Mouse (Mus musculus): ENCODE results near the gene Ankdd1a. TPM values are rescaled to one million over a fixed set of nuclear protein-coding genes. Genes with fewer than 3 reads are reported as not detected.
A peak's percentile ranks its signal among the peaks of the same experiment; 100 is the strongest.

The Ankdd1a gene
- polyA plus RNA-seq, 1 experiment from 2014 or later = 0.13 TPM

GRCm38 (mm10) chr9:65502721-65503505 is 17.1 kb downstream of the Ankdd1a start:
- Histone ChIP-seq H3K4me3 (ENCODE audit: inconsistent target) (no peak overlapping the region), H3K79me2 (ENCODE audit: inconsistent target) (no peaks in the 10 kb centered on the region), H3K27ac (no peak overlapping the region), H3K36me3 (ENCODE audit: inconsistent target) (no peaks in the 10 kb centered on the region)
- 87% methylated on average over 20 of the region's 21 CpGs for WGBS (ENCODE audit: missing documents)

GRCm38 (mm10) chr9:65502146-65502545 is 17.8 kb downstream of the Ankdd1a start:
- Histone ChIP-seq H3K4me3 (ENCODE audit: inconsistent target) (no peak overlapping the region), H3K27ac (no peak overlapping the region), H3K36me3 (ENCODE audit: inconsistent target) (no peaks in the 10 kb centered on the region), H3K79me2 (ENCODE audit: inconsistent target) (no peaks in the 10 kb centered on the region)
- WGBS (ENCODE audit: missing documents) = 59% methylated on average over 8 of the region's 8 CpGs

GRCm38 (mm10) chr9:65492851-65493250 is 27.1 kb downstream of the Ankdd1a start:
- 0 out of 2 replicates have a peak, but pooled peaks cover 6% of the 10 kb centered on the region for H3K36me3 ChIP-seq (ENCODE audit: inconsistent target)
- no peak overlapping the region for H3K4me3 ChIP-seq (ENCODE audit: inconsistent target)
- H3K79me2 ChIP-seq (ENCODE audit: inconsistent target) = no peaks in the 10 kb centered on the region
- WGBS (ENCODE audit: missing documents) = 42% methylated on average over 4 of the region's 4 CpGs
- H3K27ac ChIP-seq = peak overlapping the region; percentile 29

- WGBS (ENCODE audit: missing documents) = 70% methylated on average over 2 of the region's 2 CpGs
- Histone ChIP-seq H3K36me3 (ENCODE audit: inconsistent target) (peaks cover 11% of the 10 kb centered on the region), H3K4me3 (ENCODE audit: inconsistent target) (no peak overlapping the region), H3K79me2 (ENCODE audit: inconsistent target) (no peaks in the 10 kb centered on the region), H3K27ac (peak overlapping the region; percentile 29)
Observed at GRCm38 (mm10) chr9:65492351-65492750, 27.6 kb downstream of the Ankdd1a start.

- Histone ChIP-seq H3K36me3 (ENCODE audit: inconsistent target) (peaks cover 20% of the 10 kb centered on the region), H3K79me2 (ENCODE audit: inconsistent target) (no peaks in the 10 kb centered on the region), H3K4me3 (ENCODE audit: inconsistent target) (no peak overlapping the region), H3K27ac (no peak overlapping the region)
- 90% methylated on average over 3 of the region's 3 CpGs for WGBS (ENCODE audit: missing documents)
Observed at GRCm38 (mm10) chr9:65491476-65491875, 28.5 kb downstream of the Ankdd1a start.

- no peak overlapping the region for H3K4me3 ChIP-seq (ENCODE audit: inconsistent target)
- no peak overlapping the region for H3K27ac ChIP-seq
- WGBS (ENCODE audit: missing documents) = 93% methylated on average over 5 of the region's 5 CpGs
- H3K36me3 ChIP-seq (ENCODE audit: inconsistent target) = peaks cover 98% of the 10 kb centered on the region
- no peaks in the 10 kb centered on the region for H3K79me2 ChIP-seq (ENCODE audit: inconsistent target)
Observed at GRCm38 (mm10) chr9:65480071-65480470, 39.9 kb downstream of the Ankdd1a start.

GRCm38 (mm10) chr9:65479158-65479557 is 40.8 kb downstream of the Ankdd1a start:
- Histone ChIP-seq H3K27ac (no peak overlapping the region), H3K36me3 (ENCODE audit: inconsistent target) (peaks cover 98% of the 10 kb centered on the region), H3K4me3 (ENCODE audit: inconsistent target) (no peak overlapping the region), H3K79me2 (ENCODE audit: inconsistent target) (no peaks in the 10 kb centered on the region)
- 99% methylated on average over 8 of the region's 8 CpGs for WGBS (ENCODE audit: missing documents)

GRCm38 (mm10) chr9:65472769-65473168 is 47.2 kb downstream of the Ankdd1a start:
- Histone ChIP-seq H3K79me2 (ENCODE audit: inconsistent target) (peaks cover 2% of the 10 kb centered on the region; the same call in 1 of the 2 replicates), H3K4me3 (ENCODE audit: inconsistent target) (no peak overlapping the region), H3K36me3 (ENCODE audit: inconsistent target) (peaks cover 85% of the 10 kb centered on the region), H3K27ac (no peak overlapping the region)
- 54% methylated on average over 4 of the region's 4 CpGs for WGBS (ENCODE audit: missing documents)

- Histone ChIP-seq H3K36me3 (ENCODE audit: inconsistent target) (peaks cover 57% of the 10 kb centered on the region), H3K27ac (no peak overlapping the region), H3K79me2 (ENCODE audit: inconsistent target) (peaks cover 49% of the 10 kb centered on the region), H3K4me3 (ENCODE audit: inconsistent target) (no peak overlapping the region)
- 87% methylated on average over 11 of the region's 11 CpGs for WGBS (ENCODE audit: missing documents)
Observed at GRCm38 (mm10) chr9:65467686-65468085, 52.3 kb downstream of the Ankdd1a start.

- WGBS (ENCODE audit: missing documents) = 93% methylated on average over 2 of the region's 2 CpGs
- H3K79me2 ChIP-seq (ENCODE audit: inconsistent target) = peaks cover 66% of the 10 kb centered on the region
- H3K4me3 ChIP-seq (ENCODE audit: inconsistent target) = no peak overlapping the region
- peaks cover 38% of the 10 kb centered on the region for H3K36me3 ChIP-seq (ENCODE audit: inconsistent target)
- H3K27ac ChIP-seq = no peak overlapping the region
Observed at GRCm38 (mm10) chr9:65465241-65465640, 54.8 kb downstream of the Ankdd1a start.

GRCm38 (mm10) chr9:65464161-65464560 is 55.8 kb downstream of the Ankdd1a start:
- Histone ChIP-seq H3K79me2 (ENCODE audit: inconsistent target) (peaks cover 66% of the 10 kb centered on the region), H3K27ac (no peak overlapping the region), H3K4me3 (ENCODE audit: inconsistent target) (no peak overlapping the region), H3K36me3 (ENCODE audit: inconsistent target) (peaks cover 27% of the 10 kb centered on the region)
- 51% methylated on average over 6 of the region's 6 CpGs for WGBS (ENCODE audit: missing documents)

- 82% methylated on average over 5 of the region's 5 CpGs for WGBS (ENCODE audit: missing documents)
- Histone ChIP-seq H3K4me3 (ENCODE audit: inconsistent target) (no peak overlapping the region), H3K79me2 (ENCODE audit: inconsistent target) (peaks cover 62% of the 10 kb centered on the region), H3K27ac (no peak overlapping the region), H3K36me3 (ENCODE audit: inconsistent target) (peaks cover 21% of the 10 kb centered on the region)
Observed at GRCm38 (mm10) chr9:65462544-65462943, 57.4 kb downstream of the Ankdd1a start.

- WGBS (ENCODE audit: missing documents) = under 1% methylated on average over 53 of the region's 53 CpGs
- peak within 1 kb of the TSS; percentile 82 for H3K4me3 ChIP-seq (ENCODE audit: inconsistent target)
- peaks cover 49% of the 10 kb centered on the region for H3K79me2 ChIP-seq (ENCODE audit: inconsistent target)
- peak within 1 kb of the TSS; percentile 83 for H3K27ac ChIP-seq
- H3K36me3 ChIP-seq (ENCODE audit: inconsistent target) = peaks cover 9% of the 10 kb centered on the region
Observed at GRCm38 (mm10) chr9:65460732-65461442, 59.1 kb downstream of the Ankdd1a start, which contains the start of gene Spg21. TSS of gene Spg21 (plus strand) at chr9:65460947.

GRCm38 (mm10) chr9:65460198-65460597 is 59.8 kb downstream of the Ankdd1a start:
- H3K4me3 ChIP-seq (ENCODE audit: inconsistent target) = peak overlapping the region; percentile 7; the same call in 1 of the 2 replicates
- 71% methylated on average over 3 of the region's 3 CpGs for WGBS (ENCODE audit: missing documents)
- H3K79me2 ChIP-seq (ENCODE audit: inconsistent target) = peaks cover 42% of the 10 kb centered on the region
- H3K36me3 ChIP-seq (ENCODE audit: inconsistent target) = peaks cover 2% of the 10 kb centered on the region; the same call in 1 of the 2 replicates
- H3K27ac ChIP-seq = peak overlapping the region; percentile 25

- Histone ChIP-seq H3K36me3 (ENCODE audit: inconsistent target) (no peaks in the 10 kb centered on the region), H3K27ac (no peak overlapping the region), H3K79me2 (ENCODE audit: inconsistent target) (peaks cover 30% of the 10 kb centered on the region), H3K4me3 (ENCODE audit: inconsistent target) (no peak overlapping the region)
- WGBS (ENCODE audit: missing documents) = 100% methylated on average over 2 of the region's 2 CpGs
Observed at GRCm38 (mm10) chr9:65458975-65459374, 61.0 kb downstream of the Ankdd1a start.
